Comparison of ENCODE assay signal across 11 mouse cellular contexts in the genomic region with DNA sequence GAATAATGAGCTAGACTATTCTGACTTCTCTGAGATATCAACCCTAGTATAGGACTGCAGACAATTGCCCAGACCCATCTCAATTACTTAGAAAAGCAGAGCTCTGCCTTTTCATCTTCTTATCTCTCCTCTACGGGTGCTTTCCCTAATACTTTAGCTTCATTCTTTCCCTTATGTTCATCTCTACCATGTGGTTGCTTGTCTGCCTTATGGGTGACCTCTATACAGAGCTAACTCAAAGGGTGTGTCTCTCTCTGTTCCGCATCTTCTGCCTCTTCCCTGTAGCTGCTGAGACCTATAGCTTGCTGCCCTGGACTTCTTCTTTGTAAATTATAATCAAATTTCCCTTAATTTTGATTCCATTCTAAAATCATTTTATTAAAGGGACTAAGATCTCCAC.
"Had no signal": no experiment of that assay in that cellular context is flagged by ENCODE, and none has a peak within 500 bp of the region (broad histone marks: within the 10 kb centered on the region; RNA-seq: fewer than 3 reads in every experiment).

No protein-coding gene starts in this region.

- H3K4me3 ChIP-seq: limb, embryonic 12.5 days; midbrain, embryonic 10.5 days; stomach, embryonic 15.5 days had no signal

- H3K27me3 ChIP-seq: limb, embryonic 12.5 days; stomach, embryonic 15.5 days had no signal

- H3K4me1 ChIP-seq: limb, embryonic 12.5 days; midbrain, embryonic 10.5 days; stomach, embryonic 15.5 days had no signal

- H3K9ac ChIP-seq: limb, embryonic 12.5 days; lung, embryonic 14.5 days; stomach, embryonic 15.5 days had no signal

- ATAC-seq: intestine, postnatal 0 days; midbrain, embryonic 16.5 days had no signal

- H3K27ac ChIP-seq: limb, embryonic 12.5 days; midbrain, embryonic 10.5 days; stomach, embryonic 15.5 days had no signal

- H3K36me3 ChIP-seq: limb, embryonic 12.5 days; midbrain, embryonic 10.5 days; stomach, embryonic 15.5 days had no signal

- H3K9me3 ChIP-seq: limb, embryonic 12.5 days; midbrain, embryonic 10.5 days; stomach, embryonic 15.5 days had no signal

- H3K4me2 ChIP-seq: limb, embryonic 12.5 days; lung, embryonic 14.5 days; stomach, embryonic 15.5 days had no signal

- DNase-seq: kidney, adult 8-10 months; kidney, postnatal 36 days; lung, embryonic 14.5 days; lung, postnatal 14 days; right cerebral cortex, postnatal 14 days; thymus, postnatal 36 days had no signal
